Mouse (Mus musculus) kidney, embryonic 15.5 days (tissue): ENCODE data around the gene Kank1. TPM values are rescaled to one million over a fixed set of nuclear protein-coding genes. Genes with fewer than 3 reads are reported as not detected.

Experiments used
- ATAC-seq: fragments of 200-750 bp; cut with Nextera tagmentation; replicated peaks from 2 replicates; pipeline ENCODE4 v1.8.0; 2017; ENCODE audit warnings: moderate TSS enrichment; ENCODE audit not compliant: low FRiP score
- H3K27ac ChIP-seq: fragments of 300-500 bp; sonication (generic); 2 replicates; pipeline ENCODE4 v1.5.1; 2015; ENCODE audit warnings: mild to moderate bottlenecking, inconsistent platforms
- H3K27me3 ChIP-seq: fragments of 300-500 bp; sonication (generic); 2 replicates; pipeline ENCODE4 v1.6.1; 2015; ENCODE audit warnings: inconsistent platforms
- H3K36me3 ChIP-seq: fragments of 300-500 bp; sonication (generic); 2 replicates; pipeline ENCODE4 v1.6.1; 2015; ENCODE audit warnings: inconsistent platforms
- H3K4me1 ChIP-seq: fragments of 300-500 bp; sonication (generic); 2 replicates; pipeline ENCODE4 v1.6.1; 2015; ENCODE audit warnings: inconsistent platforms
- H3K4me2 ChIP-seq: fragments of 300-500 bp; sonication (generic); 2 replicates; pipeline ENCODE4 v1.6.1; 2015; ENCODE audit warnings: moderate library complexity, mild to moderate bottlenecking, inconsistent platforms
- H3K4me3 ChIP-seq: fragments of 300-500 bp; sonication (generic); replicated peaks from 2 replicates; pipeline ENCODE4 v1.5.1; 2015; ENCODE audit warnings: mild to moderate bottlenecking, inconsistent platforms
- H3K9ac ChIP-seq: fragments of 300-500 bp; sonication (generic); 2 replicates; pipeline ENCODE4 v1.6.1; 2015; ENCODE audit warnings: mild to moderate bottlenecking, inconsistent platforms
- H3K9me3 ChIP-seq: fragments of 300-500 bp; sonication (generic); replicated peaks from 2 replicates; pipeline ENCODE4 v1.6.1; 2016; ENCODE audit warnings: inconsistent platforms
- WGBS: fragments of 180-500 bp; shearing (Covaris S2); methylation state at CpG from one replicate; pipeline ENCODE4 v1.1.7; 2015; ENCODE audit warnings: mixed read lengths; 5-methylcytosine and 5-hydroxymethylcytosine counted together
- polyA plus RNA-seq: library from polyadenylated mRNA; unstranded; fragments of >200 nt; fragmentation: Nextera tagmentation; extraction: Ambion mirVana; gene quantifications from 2 replicates; pipeline ENCODE4 v1.2.1, GENCODE M21; 2015

Kank1 gene
- polyA plus RNA-seq, 1 experiment from 2014 or later: 26.5 TPM

DNA sequence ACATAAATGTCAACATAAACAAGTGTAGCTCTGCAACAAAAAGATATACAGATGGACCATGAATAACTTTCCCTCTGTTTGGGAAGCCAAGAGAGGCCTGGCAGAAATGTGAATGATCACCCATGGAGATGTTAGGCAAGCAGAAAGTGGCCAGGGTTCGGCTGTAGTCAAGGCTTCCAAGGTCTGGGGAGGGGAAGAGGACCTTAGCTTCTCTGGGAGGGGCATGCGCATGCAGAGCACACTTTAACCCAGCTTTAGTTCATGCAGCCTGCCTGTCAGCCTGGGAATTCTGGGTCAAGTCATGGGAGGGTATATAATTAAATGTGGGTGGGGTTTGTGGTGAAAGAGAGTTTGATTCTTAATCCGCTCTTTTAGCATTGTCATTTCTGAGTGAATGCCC is 180.9 kb downstream of the Kank1 start:
- no peak for ATAC-seq
- Histone ChIP-seq H3K9ac (no peak overlapping the region), H3K36me3 (peaks cover 5% of the 10 kb centered on the region), H3K9me3 (no peaks in the 10 kb centered on the region), H3K4me2 (no peak overlapping the region), H3K27me3 (no peaks in the 10 kb centered on the region), H3K4me1 (peaks cover 8% of the 10 kb centered on the region; the same call in 1 of the 2 replicates), H3K27ac (no peak overlapping the region), H3K4me3 (no peak overlapping the region)
- 74% methylated on average over 3 of the region's 3 CpGs for WGBS

GRCm38 (mm10) chr19:25419983-25420382 is 183.2 kb downstream of the Kank1 start:
- H3K9ac ChIP-seq: no peak overlapping the region
- H3K27ac ChIP-seq: no peak overlapping the region
- H3K4me2 ChIP-seq: no peak overlapping the region
- no peak for ATAC-seq
- H3K4me1 ChIP-seq: peaks cover 7% of the 10 kb centered on the region; the same call in 1 of the 2 replicates
- 74% methylated on average over 8 of the region's 8 CpGs for WGBS
- peaks cover 26% of the 10 kb centered on the region for H3K36me3 ChIP-seq
- no peaks in the 10 kb centered on the region for H3K9me3 ChIP-seq
- no peaks in the 10 kb centered on the region for H3K27me3 ChIP-seq
- H3K4me3 ChIP-seq: no peak overlapping the region

- WGBS: 67% methylated on average over 7 of the region's 7 CpGs
- no peaks in the 10 kb centered on the region for H3K9me3 ChIP-seq
- no peak overlapping the region for H3K27ac ChIP-seq
- no peak overlapping the region for H3K4me2 ChIP-seq
- no peaks in the 10 kb centered on the region for H3K27me3 ChIP-seq
- no peak for ATAC-seq
- no peak overlapping the region for H3K4me3 ChIP-seq
- peaks cover 5% of the 10 kb centered on the region; the same call in 1 of the 2 replicates for H3K4me1 ChIP-seq
- peaks cover 44% of the 10 kb centered on the region for H3K36me3 ChIP-seq
- no peak overlapping the region for H3K9ac ChIP-seq
These were observed 185.3 kb downstream of the Kank1 start for GRCm38 (mm10) chr19:25422096-25422495.

GRCm38 (mm10) chr19:25423371-25423770 is 186.6 kb downstream of the Kank1 start:
- H3K4me2 ChIP-seq: no peak overlapping the region
- no peak for ATAC-seq
- no peaks in the 10 kb centered on the region for H3K4me1 ChIP-seq

DNA sequence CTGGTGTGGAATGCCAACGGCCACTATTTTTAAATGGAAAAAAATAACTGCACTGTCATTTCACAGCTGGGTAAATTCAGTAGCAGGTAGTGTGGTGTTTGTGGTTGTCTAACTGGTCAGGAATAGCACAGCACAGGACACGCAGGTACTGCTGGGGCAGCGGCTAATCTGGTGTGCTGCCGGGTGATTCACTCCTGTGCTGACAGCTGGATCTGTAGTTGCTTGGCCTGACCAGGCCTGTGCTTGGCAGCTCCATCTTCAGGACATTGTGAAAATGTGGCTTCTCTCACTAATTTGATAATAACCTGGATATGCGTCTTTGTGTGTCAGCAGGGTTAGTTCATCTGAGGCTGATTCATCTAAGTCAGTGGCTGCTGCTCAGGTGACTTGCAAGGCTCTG is 189.7 kb downstream of the Kank1 start:
- 84% methylated on average over 5 of the region's 5 CpGs for WGBS
- H3K9ac ChIP-seq: no peak overlapping the region
- no peak for ATAC-seq
- no peaks in the 10 kb centered on the region for H3K27me3 ChIP-seq
- H3K9me3 ChIP-seq: no peaks in the 10 kb centered on the region
- H3K27ac ChIP-seq: no peak overlapping the region
- H3K4me2 ChIP-seq: no peak overlapping the region
- no peak overlapping the region for H3K4me3 ChIP-seq
- H3K4me1 ChIP-seq: peaks cover 2% of the 10 kb centered on the region
- H3K36me3 ChIP-seq: peaks cover 82% of the 10 kb centered on the region

More at GRCm38 (mm10) chr19:25423371-25423770, 186.6 kb downstream of the Kank1 start:
- H3K27me3 ChIP-seq: no peaks in the 10 kb centered on the region
- H3K36me3 ChIP-seq: peaks cover 53% of the 10 kb centered on the region
- 86% methylated on average over 5 of the region's 5 CpGs for WGBS
- H3K27ac ChIP-seq: no peak overlapping the region
- H3K9me3 ChIP-seq: no peaks in the 10 kb centered on the region
- H3K4me3 ChIP-seq: no peak overlapping the region
- no peak overlapping the region for H3K9ac ChIP-seq

DNA sequence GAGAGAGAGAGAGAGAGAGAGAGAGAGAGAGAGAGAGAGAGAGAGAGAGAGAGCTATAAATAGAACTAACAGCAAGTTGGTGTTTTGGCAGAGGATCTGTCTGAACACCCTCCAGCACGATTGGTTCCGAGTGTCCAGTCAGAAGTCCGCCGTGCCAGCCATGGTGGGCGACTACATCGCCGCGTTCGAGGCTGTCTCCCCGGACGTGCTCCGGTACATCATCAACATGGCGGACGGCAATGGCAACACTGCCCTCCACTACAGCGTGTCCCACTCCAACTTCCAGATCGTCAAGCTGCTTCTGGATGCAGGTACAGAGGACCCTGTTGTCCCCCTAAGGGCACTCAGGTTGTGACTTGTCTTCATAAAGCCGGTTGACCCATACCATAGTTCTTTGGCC is 191.1 kb downstream of the Kank1 start:
- no peak for ATAC-seq
- Histone ChIP-seq H3K4me1 (peaks cover 7% of the 10 kb centered on the region), H3K9me3 (no peaks in the 10 kb centered on the region), H3K36me3 (peaks cover 88% of the 10 kb centered on the region), H3K4me2 (no peak overlapping the region), H3K27ac (no peak overlapping the region), H3K27me3 (no peaks in the 10 kb centered on the region), H3K9ac (no peak overlapping the region), H3K4me3 (no peak overlapping the region)
- 95% methylated on average over 17 of the region's 17 CpGs for WGBS

- peaks cover 7% of the 10 kb centered on the region for H3K4me1 ChIP-seq
- H3K9ac ChIP-seq: no peak overlapping the region
- H3K27me3 ChIP-seq: no peaks in the 10 kb centered on the region
- WGBS: 70% methylated on average over 13 of the region's 13 CpGs
- H3K4me3 ChIP-seq: no peak overlapping the region
- H3K9me3 ChIP-seq: no peaks in the 10 kb centered on the region
- peaks cover 88% of the 10 kb centered on the region for H3K36me3 ChIP-seq
- ATAC-seq: no peak
- H3K27ac ChIP-seq: no peak overlapping the region
- no peak overlapping the region for H3K4me2 ChIP-seq
These were observed 191.7 kb downstream of the Kank1 start for GRCm38 (mm10) chr19:25428338-25428962.

GRCm38 (mm10) chr19:25431431-25431830 is 194.7 kb downstream of the Kank1 start:
- Histone ChIP-seq H3K36me3 (peaks cover 69% of the 10 kb centered on the region), H3K4me2 (no peak overlapping the region), H3K4me1 (peaks cover 22% of the 10 kb centered on the region), H3K9ac (no peak overlapping the region), H3K27ac (no peak overlapping the region), H3K4me3 (no peak overlapping the region), H3K9me3 (no peaks in the 10 kb centered on the region), H3K27me3 (no peaks in the 10 kb centered on the region)
- ATAC-seq: no peak
- 28% methylated on average over 9 of the region's 9 CpGs for WGBS

GRCm38 (mm10) chr19:25431909-25432308 is 195.1 kb downstream of the Kank1 start:
- Histone ChIP-seq H3K4me3 (no peak overlapping the region), H3K9ac (no peak overlapping the region), H3K4me1 (peaks cover 27% of the 10 kb centered on the region), H3K9me3 (no peaks in the 10 kb centered on the region), H3K4me2 (no peak overlapping the region), H3K27me3 (no peaks in the 10 kb centered on the region), H3K27ac (no peak overlapping the region), H3K36me3 (peaks cover 65% of the 10 kb centered on the region)
- 47% methylated on average over 7 of the region's 7 CpGs for WGBS
- no peak for ATAC-seq

DNA sequence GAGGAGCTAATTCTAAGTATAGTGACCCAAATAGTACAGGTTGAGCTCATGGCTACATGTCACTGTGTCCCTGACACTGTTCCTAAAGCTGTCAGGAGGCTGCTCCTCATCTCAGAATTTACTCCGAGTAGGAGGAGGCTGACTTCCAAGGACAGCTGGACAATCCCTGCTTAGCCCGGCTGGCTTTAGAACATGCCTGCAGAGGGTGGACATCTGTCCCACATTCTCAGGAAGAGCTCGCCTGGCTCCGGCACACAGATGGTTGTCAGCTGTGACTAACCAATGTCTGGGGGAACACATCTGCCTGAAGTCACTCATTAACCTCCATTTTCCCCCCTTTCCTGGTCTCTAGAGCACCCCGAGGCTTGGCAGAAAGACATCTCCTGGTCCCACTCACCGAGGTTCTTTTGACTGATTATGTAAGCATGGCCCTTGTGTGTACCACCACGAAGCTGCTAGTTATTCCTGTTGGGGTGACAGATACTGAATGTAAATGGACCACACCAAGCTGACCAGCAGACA is 196.5 kb downstream of the Kank1 start:
- ATAC-seq: no peak
- H3K27me3 ChIP-seq: no peaks in the 10 kb centered on the region
- H3K4me1 ChIP-seq: peaks cover 32% of the 10 kb centered on the region
- H3K36me3 ChIP-seq: peaks cover 56% of the 10 kb centered on the region
- H3K9ac ChIP-seq: no peak overlapping the region
- H3K4me2 ChIP-seq: no peak overlapping the region
- H3K4me3 ChIP-seq: no peak overlapping the region
- no peak overlapping the region for H3K27ac ChIP-seq
- WGBS: 74% methylated on average over 7 of the region's 7 CpGs
- H3K9me3 ChIP-seq: no peaks in the 10 kb centered on the region

GRCm38 (mm10) chr19:25434345-25434744 is 197.6 kb downstream of the Kank1 start:
- 80% methylated on average over 7 of the region's 7 CpGs for WGBS
- Histone ChIP-seq H3K9me3 (no peaks in the 10 kb centered on the region), H3K4me2 (no peak overlapping the region), H3K4me3 (no peak overlapping the region), H3K9ac (no peak overlapping the region), H3K27me3 (no peaks in the 10 kb centered on the region), H3K4me1 (peaks cover 32% of the 10 kb centered on the region), H3K36me3 (peaks cover 46% of the 10 kb centered on the region), H3K27ac (0 out of 2 replicates have a peak overlapping the region, but pooled peaks have one; percentile 13)
- no peak for ATAC-seq

DNA sequence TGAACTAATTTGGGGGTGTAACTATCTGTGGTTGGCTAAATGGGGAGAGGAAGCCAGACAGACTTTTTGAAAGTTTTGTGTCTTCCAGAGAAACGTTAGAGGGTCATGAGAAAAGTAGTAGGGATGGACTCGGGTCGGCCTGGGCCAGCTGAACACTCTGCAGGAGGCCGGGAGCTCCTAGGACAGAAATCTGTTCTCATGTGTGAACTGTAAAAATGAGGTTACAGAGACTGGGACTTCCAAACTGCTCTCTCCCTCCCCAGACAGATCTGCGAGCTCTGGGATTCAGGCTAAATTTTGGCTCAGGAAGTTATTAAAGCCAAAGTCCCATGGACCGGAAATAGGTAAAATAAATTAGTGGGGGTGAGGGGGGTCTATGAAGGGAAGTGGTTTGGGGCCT is 198.0 kb downstream of the Kank1 start:
- Histone ChIP-seq H3K36me3 (peaks cover 41% of the 10 kb centered on the region), H3K4me2 (no peak overlapping the region), H3K27ac (0 out of 2 replicates have a peak overlapping the region, but pooled peaks have one; percentile 13), H3K9me3 (no peaks in the 10 kb centered on the region), H3K9ac (no peak overlapping the region), H3K4me3 (no peak overlapping the region), H3K4me1 (peaks cover 32% of the 10 kb centered on the region), H3K27me3 (no peaks in the 10 kb centered on the region)
- ATAC-seq: no peak
- 37% methylated on average over 6 of the region's 6 CpGs for WGBS

DNA sequence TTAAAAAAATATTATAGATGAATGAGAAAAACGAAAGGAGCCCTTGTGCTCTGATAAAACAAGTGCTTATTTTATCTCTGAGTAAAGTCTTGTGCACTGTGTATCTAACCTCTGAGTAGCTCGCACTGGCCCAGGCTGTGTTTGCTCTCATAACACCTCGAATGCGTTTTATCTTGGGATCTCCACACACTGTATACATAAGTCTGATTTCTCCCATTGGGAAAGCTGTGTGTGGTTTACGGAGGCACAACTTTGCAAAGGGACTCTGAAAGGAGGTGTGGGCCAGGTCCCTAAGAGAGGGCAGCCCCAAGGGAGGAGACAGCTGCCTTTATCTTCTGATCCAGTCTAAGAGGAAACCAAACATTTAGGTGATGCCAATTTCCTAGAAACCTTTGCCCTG is 198.6 kb downstream of the Kank1 start:
- peaks cover 35% of the 10 kb centered on the region for H3K36me3 ChIP-seq
- 42% methylated on average over 5 of the region's 5 CpGs for WGBS
- no peak overlapping the region for H3K9ac ChIP-seq
- peaks cover 32% of the 10 kb centered on the region for H3K4me1 ChIP-seq
- no peak overlapping the region for H3K4me3 ChIP-seq
- no peak overlapping the region for H3K27ac ChIP-seq
- H3K27me3 ChIP-seq: no peaks in the 10 kb centered on the region
- H3K4me2 ChIP-seq: no peak overlapping the region
- H3K9me3 ChIP-seq: no peaks in the 10 kb centered on the region
- no peak for ATAC-seq
